Mouse (Mus musculus): ENCODE results near the gene Vmn1r60. TPM values are rescaled to one million over a fixed set of nuclear protein-coding genes. Genes with fewer than 3 reads are reported as not detected.
"Not testable (repeated sequence)": the region's sequence is repeated elsewhere in the genome, so short reads cannot be mapped to it uniquely, and the experiment has no call there.

The Vmn1r60 gene
- polyA plus RNA-seq (2014; fragmentation: Nextera tagmentation; extraction: Ambion mirVana) = not detected in 2 replicates

GRCm38 (mm10) chr7:5547217-5547616, at the start of gene Vmn1r60:
Gene Vmn1r60, minus strand, starts transcription at chr7:5547317.
- not testable (repeated sequence) for H3K36me3 ChIP-seq (replicated peaks; ENCODE audit: control insufficient read depth, insufficient read depth, low read depth, low read length); H3K4me1 ChIP-seq (ENCODE audit: control insufficient read depth, insufficient read depth, low read length); H3K4me2 ChIP-seq (ENCODE audit: low read depth, low read length); H3K4me3 ChIP-seq (ENCODE audit: low read depth, low read length); ATAC-seq (replicated peaks; ENCODE audit: insufficient number of reproducible peaks, low FRiP score, low TSS enrichment, low read depth); H3K27ac ChIP-seq (replicated peaks; ENCODE audit: low read depth, low read length); H3K9me3 ChIP-seq (replicated peaks; ENCODE audit: control insufficient read depth, low read length); DNase-seq (ENCODE audit: low spot score); H3K27me3 ChIP-seq (ENCODE audit: control insufficient read depth, insufficient read depth, low read length); H3K9ac ChIP-seq (replicated peaks; ENCODE audit: low read length)
- 71% methylated on average over 1 of the region's 1 CpGs for WGBS

- not testable (repeated sequence) for ATAC-seq (replicated peaks; ENCODE audit: insufficient number of reproducible peaks, low FRiP score, low TSS enrichment, low read depth); H3K9ac ChIP-seq (replicated peaks; ENCODE audit: low read length); H3K27me3 ChIP-seq (ENCODE audit: control insufficient read depth, insufficient read depth, low read length); H3K4me3 ChIP-seq (ENCODE audit: low read depth, low read length); H3K36me3 ChIP-seq (replicated peaks; ENCODE audit: control insufficient read depth, insufficient read depth, low read depth, low read length); H3K9me3 ChIP-seq (replicated peaks; ENCODE audit: control insufficient read depth, low read length); H3K4me2 ChIP-seq (ENCODE audit: low read depth, low read length); DNase-seq (ENCODE audit: low spot score); H3K27ac ChIP-seq (replicated peaks; ENCODE audit: low read depth, low read length); H3K4me1 ChIP-seq (ENCODE audit: control insufficient read depth, insufficient read depth, low read length)
- WGBS = 51% methylated on average over 3 of the region's 3 CpGs
These were observed 6.2 kb downstream of the Vmn1r60 start for GRCm38 (mm10) chr7:5540770-5541436.

GRCm38 (mm10) chr7:5493856-5494255, 53.3 kb downstream of the Vmn1r60 start, which contains the start of gene Vmn2r28:
Gene Vmn2r28, minus strand, starts transcription at chr7:5493956.
- not testable (repeated sequence) for DNase-seq (ENCODE audit: low spot score); H3K27ac ChIP-seq (replicated peaks; ENCODE audit: low read depth, low read length); ATAC-seq (replicated peaks; ENCODE audit: insufficient number of reproducible peaks, low FRiP score, low TSS enrichment, low read depth); H3K4me1 ChIP-seq (ENCODE audit: control insufficient read depth, insufficient read depth, low read length); H3K36me3 ChIP-seq (replicated peaks; ENCODE audit: control insufficient read depth, insufficient read depth, low read depth, low read length); H3K9me3 ChIP-seq (replicated peaks; ENCODE audit: control insufficient read depth, low read length); H3K9ac ChIP-seq (replicated peaks; ENCODE audit: low read length); H3K27me3 ChIP-seq (ENCODE audit: control insufficient read depth, insufficient read depth, low read length); H3K4me3 ChIP-seq (ENCODE audit: low read depth, low read length); H3K4me2 ChIP-seq (ENCODE audit: low read depth, low read length)

Other genes with a start within 250 kb of the Vmn1r60 start
- gene Gm5065, start 196.8 kb downstream of the Vmn1r60 start, polyA plus RNA-seq (2014; fragmentation: Nextera tagmentation; extraction: Ambion mirVana) = not detected in 2 replicates
- gene Nlrp2, start 196.3 kb downstream of the Vmn1r60 start, polyA plus RNA-seq (2014; fragmentation: Nextera tagmentation; extraction: Ambion mirVana) = not detected in 2 replicates
- gene Vmn1r58, start 133.9 kb downstream of the Vmn1r60 start, polyA plus RNA-seq (2014; fragmentation: Nextera tagmentation; extraction: Ambion mirVana) = not detected in 2 replicates
- gene Vmn1r59, start 90.5 kb downstream of the Vmn1r60 start, polyA plus RNA-seq (2014; fragmentation: Nextera tagmentation; extraction: Ambion mirVana) = not detected in 2 replicates
- not detected in 2 replicates for gene Vmn2r28, start 53.4 kb downstream of the Vmn1r60 start, polyA plus RNA-seq (2014; fragmentation: Nextera tagmentation; extraction: Ambion mirVana)
- gene Vmn1r61, start 66.0 kb upstream of the Vmn1r60 start, polyA plus RNA-seq (2014; fragmentation: Nextera tagmentation; extraction: Ambion mirVana) = not detected in 2 replicates
- not detected in 2 replicates for gene Vmn1r62, start 126.3 kb upstream of the Vmn1r60 start, polyA plus RNA-seq (2014; fragmentation: Nextera tagmentation; extraction: Ambion mirVana)